Mouse (Mus musculus) kidney, adult 11 months (tissue): ENCODE data around the gene Exd2.
A peak's percentile ranks its signal among the peaks of the same experiment; 100 is the strongest.
"Not testable (repeated sequence)": the region's sequence is repeated elsewhere in the genome, so short reads cannot be mapped to it uniquely, and the experiment has no call there.

Experiments
- DNase-seq: peaks from one replicate; pipeline ENCODE4 v3.0.0; 2022

Gene Exd2

GRCm38 (mm10) chr12:80462942-80463651, at the start of gene Exd2:
Gene Exd2 (plus strand): TSS chr12:80463095.
- DNase-seq = peak; percentile 89

DNA sequence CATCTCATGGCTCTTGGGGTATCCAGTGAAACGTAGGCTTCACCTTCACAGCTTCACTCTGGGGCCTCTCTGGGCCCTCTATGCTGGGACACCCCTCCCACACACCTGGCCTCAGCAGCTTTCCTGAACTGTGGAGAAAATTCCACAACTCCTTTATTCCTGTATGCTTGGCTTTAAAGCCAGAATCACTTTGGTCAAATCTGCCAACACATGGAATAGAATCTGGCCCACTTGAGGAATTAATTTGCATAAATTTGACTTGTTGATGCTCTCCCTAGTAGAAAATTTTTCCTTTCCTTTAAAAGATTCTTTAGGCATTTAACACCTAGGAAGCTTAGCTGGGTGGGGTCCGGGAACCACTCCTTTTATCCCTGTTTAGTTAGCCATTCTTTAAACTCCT, 47.8 kb upstream of the Exd2 start:
- no peak for DNase-seq

DNA sequence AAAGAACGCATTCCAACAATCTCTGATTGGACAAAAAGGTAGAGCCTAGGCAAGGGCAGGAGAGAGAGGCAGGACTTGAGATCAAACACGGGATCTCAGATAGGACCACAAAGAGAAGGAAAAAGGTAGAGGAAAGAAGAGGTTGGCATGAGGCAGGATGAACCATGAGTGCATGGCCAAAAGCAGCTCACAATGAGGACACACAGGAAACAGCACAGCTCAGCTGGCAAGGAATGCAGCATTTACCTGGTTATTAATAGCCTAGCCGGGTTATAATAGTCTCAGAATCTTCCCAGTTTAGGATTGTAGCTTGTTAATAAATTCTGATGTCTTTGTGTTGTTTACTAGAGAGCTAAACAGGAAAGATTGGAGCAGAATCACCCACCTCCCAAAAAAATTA, 35.2 kb upstream of the Exd2 start:
- no peak for DNase-seq

GRCm38 (mm10) chr12:80433266-80433665, 29.6 kb upstream of the Exd2 start:
- DNase-seq = no peak

DNA sequence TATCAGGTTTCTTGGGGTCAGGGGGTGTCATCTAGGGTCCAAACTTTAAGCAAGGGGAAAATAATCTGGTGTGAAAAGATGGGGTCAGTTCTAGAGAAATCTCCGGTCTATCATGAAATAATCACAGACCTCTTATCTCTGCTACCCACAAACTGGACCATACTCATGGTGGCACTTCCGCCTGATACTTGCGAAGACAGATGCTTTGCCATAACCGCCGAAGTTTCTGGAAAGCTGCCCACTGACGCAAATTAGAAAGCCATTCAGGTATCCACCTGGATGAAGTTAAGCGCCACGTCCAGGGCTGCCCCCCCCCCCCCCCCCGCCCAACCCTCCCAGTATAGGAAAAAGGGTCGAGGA, 28.3 kb upstream of the Exd2 start:
- DNase-seq = no peak

DNA sequence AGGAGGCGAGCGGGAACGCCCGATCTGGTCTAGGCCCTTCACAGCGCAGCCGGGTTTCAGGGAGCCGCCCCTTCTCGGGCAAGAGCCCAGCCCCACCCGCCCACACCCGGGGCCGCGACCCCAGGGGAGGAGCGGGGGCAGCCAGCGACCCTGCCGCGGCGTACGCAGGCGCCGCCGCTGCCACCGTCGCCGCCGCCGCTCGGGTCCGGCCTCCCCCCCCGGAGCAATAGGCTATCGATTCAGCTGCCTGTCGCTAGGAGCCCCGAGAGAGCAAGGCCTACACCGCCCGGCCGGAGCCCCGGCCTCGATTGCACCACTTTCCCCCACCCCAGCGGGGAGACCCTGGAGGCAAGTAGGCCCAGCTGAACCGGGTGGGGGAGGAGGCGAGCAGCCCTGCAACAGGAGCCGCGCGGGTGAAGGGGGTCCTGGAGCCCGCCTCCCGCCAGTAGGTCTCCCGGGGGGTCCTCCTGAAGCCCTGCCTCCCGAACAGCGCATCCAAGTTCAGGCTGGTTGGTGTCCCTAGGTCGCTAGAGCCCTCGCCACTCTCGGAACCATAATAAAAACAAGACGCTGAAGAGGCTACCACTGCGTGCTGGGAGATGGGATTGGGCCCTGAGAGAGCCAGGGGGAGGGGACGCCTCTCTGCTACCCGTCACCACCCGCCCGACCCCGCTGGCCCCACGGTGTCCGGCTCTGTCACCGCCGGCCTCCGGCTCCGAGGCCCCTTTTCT, 27.8 kb upstream of the Exd2 start:
- peak; percentile 59 for DNase-seq

- DNase-seq = peak; percentile 14
These were observed 27.0 kb upstream of the Exd2 start for GRCm38 (mm10) chr12:80435887-80436286.

- DNase-seq = peak; percentile 74
These were observed 26.4 kb upstream of the Exd2 start, which contains the start of gene Dcaf5 for GRCm38 (mm10) chr12:80436336-80436976. Gene Dcaf5 (minus strand): TSS chr12:80436601.

DNA sequence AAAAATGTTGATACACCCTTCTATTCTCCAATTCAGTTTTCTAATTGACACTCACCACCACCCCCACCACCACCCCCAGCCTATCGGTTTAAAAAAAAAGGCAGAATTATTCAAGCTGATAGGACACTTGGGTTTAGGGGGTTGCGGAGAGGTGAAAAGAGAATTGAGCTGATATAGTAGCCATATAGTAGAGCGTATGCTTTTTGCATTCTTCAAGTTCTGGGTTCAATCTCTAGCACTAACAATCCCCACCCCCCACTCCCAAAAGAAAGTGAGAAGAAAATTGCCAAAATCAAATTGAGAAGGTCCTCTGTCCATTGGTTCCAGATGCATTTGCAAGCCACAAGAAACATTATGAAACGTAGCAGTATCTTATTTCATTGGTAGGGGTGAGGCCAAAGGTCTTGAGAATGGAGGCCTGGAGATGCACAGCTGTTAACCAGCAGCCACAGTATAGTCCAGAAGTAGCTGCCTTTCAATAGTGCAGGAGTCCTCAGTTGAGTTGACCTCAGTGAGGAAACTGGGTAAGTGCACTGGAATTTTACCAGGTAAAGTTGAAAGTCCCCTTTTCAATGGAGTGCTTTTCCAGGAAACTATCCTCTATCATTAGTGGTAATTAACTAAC, 25.7 kb upstream of the Exd2 start:
- no peak for DNase-seq

GRCm38 (mm10) chr12:80440957-80441356, 21.9 kb upstream of the Exd2 start:
- DNase-seq = no peak

GRCm38 (mm10) chr12:80444525-80445109, 18.3 kb upstream of the Exd2 start:
- no peak for DNase-seq

- no peak for DNase-seq
These were observed 9.4 kb upstream of the Exd2 start for GRCm38 (mm10) chr12:80453506-80453905.

GRCm38 (mm10) chr12:80458033-80458432, 4.9 kb upstream of the Exd2 start:
- no peak for DNase-seq

GRCm38 (mm10) chr12:80462292-80462896, 501 bp upstream of the Exd2 start:
- not testable (repeated sequence) for DNase-seq

DNA sequence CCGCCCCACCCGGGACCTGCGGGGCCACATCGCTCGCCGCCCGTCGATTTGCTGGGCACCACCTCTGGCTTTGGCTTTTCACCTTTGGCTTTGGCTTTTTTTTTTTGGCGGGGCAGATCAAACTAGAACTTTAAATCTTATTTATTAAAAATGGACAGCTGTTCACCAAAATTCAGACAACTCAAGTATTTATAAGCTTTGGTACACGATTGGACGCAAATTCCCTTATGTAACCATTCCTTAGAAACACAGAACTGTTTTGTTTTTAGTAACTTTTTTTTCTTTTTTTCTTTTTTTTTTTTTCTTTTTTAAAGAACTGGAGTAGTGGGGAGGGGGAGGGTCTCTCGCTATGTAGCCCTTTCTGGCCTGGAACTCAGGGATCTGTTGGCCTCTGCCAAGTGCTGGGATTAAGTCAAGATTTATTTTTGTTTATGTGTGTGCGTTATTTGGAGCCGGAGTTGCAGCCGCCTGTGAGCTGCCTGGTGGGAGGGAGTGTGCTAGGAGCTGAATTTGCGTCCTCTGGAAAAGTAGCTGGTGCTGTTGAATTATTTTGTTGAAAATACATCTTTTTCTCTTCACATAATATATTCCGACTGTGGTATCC, 873 bp downstream of the Exd2 start:
- DNase-seq = no peak

- no peak for DNase-seq
These were observed 7.3 kb downstream of the Exd2 start for GRCm38 (mm10) chr12:80470206-80470605.

DNA sequence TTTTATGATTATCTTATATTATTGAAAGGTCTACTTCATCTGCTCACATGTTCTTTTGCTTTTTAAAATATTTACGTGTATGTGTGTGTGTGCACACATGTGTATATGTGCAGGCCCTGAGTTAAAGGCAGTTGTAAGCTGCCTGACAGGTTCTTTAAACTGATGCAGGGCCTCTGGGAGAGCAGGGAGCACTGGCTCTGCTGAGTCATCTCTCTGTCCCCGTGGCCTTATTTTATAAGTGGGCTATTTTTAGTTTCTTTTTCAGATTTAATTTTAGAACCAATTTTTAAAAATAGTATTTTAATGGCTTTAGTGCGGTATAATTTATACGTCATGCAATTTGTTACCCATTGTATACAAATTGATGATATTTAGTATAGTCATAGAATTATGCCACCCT, 9.0 kb downstream of the Exd2 start:
- DNase-seq = no peak

GRCm38 (mm10) chr12:80473731-80474130, 10.8 kb downstream of the Exd2 start:
- DNase-seq = no peak

DNA sequence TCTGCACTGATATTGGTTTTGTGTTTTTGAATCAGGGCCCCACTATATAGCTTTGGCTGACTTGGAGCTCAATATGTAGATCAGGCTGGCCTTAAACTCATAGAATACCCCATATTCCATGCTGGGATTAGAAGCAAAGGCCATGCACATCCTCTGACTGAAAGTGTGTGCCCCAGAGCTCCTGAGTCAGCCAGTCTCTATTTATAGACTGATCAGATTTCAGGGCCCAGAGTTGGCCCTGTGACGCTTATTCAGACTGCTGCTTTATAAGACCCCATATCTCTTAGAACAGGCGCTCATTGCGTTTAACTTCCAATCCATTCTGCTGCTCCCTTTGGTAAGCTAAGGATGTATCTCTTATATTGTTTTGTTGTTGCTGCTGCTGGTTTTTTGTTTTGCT, 17.1 kb downstream of the Exd2 start:
- no peak for DNase-seq

- DNase-seq = no peak
These were observed 20.5 kb downstream of the Exd2 start for GRCm38 (mm10) chr12:80483397-80483796.

- DNase-seq = no peak
These were observed 30.4 kb downstream of the Exd2 start for GRCm38 (mm10) chr12:80493311-80493710.

- no peak for DNase-seq
These were observed 32.8 kb downstream of the Exd2 start for GRCm38 (mm10) chr12:80495691-80496090.
